Mouse (Mus musculus): ENCODE measurements around the gene Nudt13. TPM values are rescaled to one million over a fixed set of nuclear protein-coding genes. Genes with fewer than 3 reads are reported as not detected.

The Nudt13 gene
- 11.5 TPM for polyA plus RNA-seq (2017; shearing (Covaris generic))

DNA sequence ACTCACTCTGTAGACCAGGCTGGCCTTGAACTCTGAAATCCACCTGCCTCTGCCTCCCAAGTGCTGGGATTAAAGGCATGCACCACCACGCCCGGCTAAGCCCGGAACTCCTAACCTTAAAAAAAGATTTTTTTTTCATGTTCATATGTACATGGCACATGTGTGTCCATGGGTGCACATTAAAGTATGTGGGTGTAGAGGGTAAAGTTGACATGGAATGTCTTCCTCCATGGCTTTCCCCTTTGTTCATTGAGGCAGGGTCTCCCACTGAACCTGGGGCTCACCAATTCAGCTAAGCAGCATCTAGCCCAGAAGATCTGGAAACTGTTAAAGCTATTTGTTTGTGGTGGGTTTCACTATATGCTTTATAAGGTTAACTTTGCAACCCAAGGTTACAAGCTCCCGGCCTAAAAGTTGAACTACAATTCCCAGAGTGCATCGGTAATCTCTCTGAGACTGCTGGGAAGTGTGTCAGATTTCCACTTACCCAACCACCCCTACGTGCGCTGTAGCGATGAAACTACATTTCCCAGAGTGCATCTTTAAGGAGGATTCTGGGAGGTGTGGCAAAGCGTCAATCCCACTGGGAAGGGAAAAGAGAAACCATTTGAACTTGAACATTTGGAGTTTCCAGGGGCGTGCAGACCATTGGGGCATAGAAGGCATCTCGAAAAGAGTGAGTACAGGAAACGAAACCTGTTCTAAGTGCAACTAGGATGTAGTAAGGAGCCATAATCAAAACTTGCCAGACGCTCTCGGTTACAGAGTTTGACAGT lies at the start of gene Nudt13:
Nudt13 (plus strand) TSS at position 581 of the 776 bp plus-strand sequence.

DNA sequence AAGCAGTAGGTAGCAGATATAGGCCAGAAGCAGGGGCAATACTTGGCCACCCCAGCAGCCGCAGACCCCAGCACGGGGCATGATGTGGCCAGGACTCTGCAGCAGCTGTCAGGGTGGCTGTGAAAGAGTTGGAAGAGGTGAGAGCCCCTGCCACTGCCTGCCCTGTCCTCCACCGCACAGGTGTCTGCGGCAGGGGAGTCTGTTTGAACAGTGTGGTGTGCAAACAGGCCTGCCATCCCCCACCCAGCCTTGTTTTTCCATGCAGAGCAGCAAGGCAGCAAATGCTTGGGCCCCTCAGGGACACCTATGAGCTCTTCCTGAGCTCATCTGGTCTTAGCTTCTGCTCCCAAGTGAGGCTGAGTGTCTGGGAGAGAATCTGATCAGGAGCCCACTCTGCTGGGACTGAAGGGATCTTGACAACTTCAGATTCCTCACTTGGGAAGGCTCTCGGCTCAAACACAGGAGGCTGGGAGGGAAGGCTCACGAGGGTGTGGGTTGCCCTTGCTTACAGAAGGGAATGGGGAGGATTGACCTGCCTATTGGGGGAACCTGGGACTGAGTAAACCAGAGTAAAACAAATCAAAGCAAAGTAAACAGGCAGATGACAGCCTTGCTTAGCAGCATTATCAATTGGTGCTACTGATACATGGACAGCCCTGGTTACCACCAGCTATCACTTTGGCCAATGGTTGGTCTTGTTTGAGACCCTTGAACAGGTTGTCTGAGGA lies 25.3 kb upstream of the Nudt13 start, which contains the start of gene Kcnk16:
Kcnk16 (minus strand) TSS at position 118 of the 728 bp plus-strand sequence.

DNA sequence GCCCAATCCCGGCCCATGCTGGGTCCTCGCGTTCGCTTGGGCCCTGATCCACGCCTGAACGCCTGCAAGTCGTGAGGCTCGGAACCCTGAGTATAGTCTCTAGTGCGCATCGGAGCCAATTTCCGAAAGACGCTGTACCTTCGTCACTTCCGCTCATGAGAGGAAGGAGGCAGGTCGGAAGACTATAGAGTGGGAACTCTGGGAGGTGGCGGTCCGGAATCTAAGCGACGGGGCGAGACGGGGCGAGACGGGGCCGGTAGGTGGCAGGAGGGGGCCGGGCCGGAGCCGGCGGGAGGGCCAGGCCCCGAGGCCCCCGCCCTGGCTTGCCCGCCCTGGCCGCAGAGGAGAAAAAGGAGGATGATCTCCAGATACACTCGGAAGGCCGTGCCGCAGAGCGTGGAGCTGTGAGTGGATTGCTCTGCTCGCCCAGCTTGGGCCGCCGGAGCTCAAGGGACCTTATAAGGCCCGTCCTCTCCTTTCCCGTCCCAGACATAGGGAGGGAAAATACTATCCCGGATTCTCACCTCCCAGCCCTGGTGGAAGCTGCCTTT lies 53.6 kb downstream of the Nudt13 start, which contains the start of the genes Ecd and Fam149b:
Ecd (minus strand) TSS at position 131 of the 551 bp plus-strand sequence.
Fam149b (plus strand) TSS at position 172 of the 551 bp plus-strand sequence.

Other genes with a start within 250 kb of the Nudt13 start
- 21.5 TPM for gene Saysd1, start 156.2 kb upstream of the Nudt13 start, polyA plus RNA-seq (2017; shearing (Covaris generic))
- 19.0 TPM for gene Kcnk5, start 112.9 kb upstream of the Nudt13 start, polyA plus RNA-seq (2017; shearing (Covaris generic))
- 0.56 TPM for gene Kcnk16, start 25.5 kb upstream of the Nudt13 start, polyA plus RNA-seq (2017; shearing (Covaris generic))
- gene Ecd, start 53.4 kb downstream of the Nudt13 start, polyA plus RNA-seq (2017; shearing (Covaris generic)), result 27.7 TPM
- 39.2 TPM for gene Fam149b, start 53.5 kb downstream of the Nudt13 start, polyA plus RNA-seq (2017; shearing (Covaris generic))
- gene Dnajc9, start 94.2 kb downstream of the Nudt13 start, polyA plus RNA-seq (2017; shearing (Covaris generic)), result 107 TPM
- gene Mrps16, start 98.9 kb downstream of the Nudt13 start, polyA plus RNA-seq (2017; shearing (Covaris generic)), result 35.1 TPM
- 0.35 TPM for gene Cfap70, start 157.5 kb downstream of the Nudt13 start, polyA plus RNA-seq (2017; shearing (Covaris generic))
- 69.9 TPM for gene Anxa7, start 185.4 kb downstream of the Nudt13 start, polyA plus RNA-seq (2017; shearing (Covaris generic))
- gene Mss51, start 202.2 kb downstream of the Nudt13 start, polyA plus RNA-seq (2017; shearing (Covaris generic)), result 1.9 TPM

Measured in effector memory CD4-positive, alpha-beta T cell, adult 7 months (primary cell).